Comparison of ENCODE assay signal across 9 mouse cellular contexts in the genomic region with DNA sequence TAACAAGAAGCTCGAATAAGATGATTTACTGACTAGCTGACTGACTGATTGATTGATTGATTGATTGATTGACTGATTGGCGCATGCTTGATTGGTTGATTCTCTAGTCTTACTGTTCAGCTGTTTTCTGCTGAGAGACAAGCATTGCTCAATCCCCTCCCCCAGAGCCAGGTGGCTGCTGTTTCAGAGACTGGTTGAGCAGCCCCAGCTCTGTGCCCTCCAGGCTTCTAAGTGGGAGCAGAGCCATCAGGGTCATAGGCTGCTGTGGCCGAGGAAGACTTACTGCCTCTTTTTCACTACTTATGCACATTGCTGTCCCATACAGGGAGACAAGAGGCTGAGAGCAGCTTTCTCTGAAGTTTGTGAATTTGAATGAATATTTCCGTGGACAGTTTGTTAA. TPM values are rescaled to one million over a fixed set of nuclear protein-coding genes. Genes with fewer than 3 reads are reported as not detected.
DNase-seq lines count a peak whose midpoint lies in the region; ATAC-seq and TF ChIP-seq lines count a peak whose summit lies in the region.
"Had no signal": no experiment of that assay in that cellular context is flagged by ENCODE, and none has a peak within 500 bp of the region (broad histone marks: within the 10 kb centered on the region; RNA-seq: fewer than 3 reads in every experiment).

No protein-coding gene starts in this region.

- TF ChIP-seq POLR2A in thymus, adult 2 months (IDR thresholded peaks at IDR 0.05; ENCODE audit: control insufficient read depth, extremely low read depth, insufficient read depth, low read length, poor library complexity): no peak

- no peaks in the 10 kb centered on the region for H3K36me3 ChIP-seq in thymus, adult 2 months (ENCODE audit: control insufficient read depth, insufficient read depth, low read length)
- H3K36me3 ChIP-seq in intestine, embryonic 15.5 days: no peaks in the 10 kb centered on the region
- H3K36me3 ChIP-seq: midbrain, embryonic 12.5 days had no signal

- H3K4me2 ChIP-seq in intestine, embryonic 15.5 days (replicated peaks): peak overlapping the region; percentile 94

- peak; percentile 28; the same call in 1 of the 2 replicates for ATAC-seq in intestine, embryonic 15.5 days

- 64% methylated on average over 4 of the region's 4 CpGs for WGBS in thymus, adult 2 months
- WGBS in intestine, embryonic 15.5 days: 30% methylated on average over 4 of the region's 4 CpGs

- no peaks in the 10 kb centered on the region for H3K9me3 ChIP-seq in intestine, embryonic 15.5 days
- H3K9me3 ChIP-seq: midbrain, embryonic 12.5 days had no signal

- H3K27me3 ChIP-seq in thymus, adult 2 months (ENCODE audit: control insufficient read depth, insufficient read depth, low read length): peaks cover 9% of the 10 kb centered on the region; the same call in 1 of the 2 replicates
- no peaks in the 10 kb centered on the region for H3K27me3 ChIP-seq in intestine, embryonic 15.5 days (replicated peaks)

- no peak overlapping the region for H3K4me3 ChIP-seq in thymus, adult 2 months (ENCODE audit: control insufficient read depth, insufficient read depth, low read length)
- peak overlapping the region; percentile 12; the same call in 1 of the 2 replicates for H3K4me3 ChIP-seq in intestine, embryonic 15.5 days (replicated peaks)

- no peak for TF ChIP-seq CTCF in thymus, adult 2 months (IDR thresholded peaks at IDR 0.05; ENCODE audit: borderline replicate concordance, control insufficient read depth, extremely low read depth, insufficient read depth, low read length, poor library complexity)

- peaks cover 11% of the 10 kb centered on the region for H3K4me1 ChIP-seq in thymus, adult 2 months (replicated peaks; ENCODE audit: control insufficient read depth, insufficient read depth, low read length)
- H3K4me1 ChIP-seq in intestine, embryonic 15.5 days (replicated peaks): peaks cover 15% of the 10 kb centered on the region

- peak; percentile 14 to 20 for DNase-seq in cerebellum, postnatal 14 days
- DNase-seq in cerebellum, adult 9-11 months: no peak
- peak; percentile 24 for DNase-seq in thymus, postnatal 14 days
- DNase-seq in thymus, adult 2 months: no peak
- peak; percentile 34 for DNase-seq in retina, postnatal 1 day
- DNase-seq in T-cell, adult 2 months (ENCODE audit: low spot score): no peak
- no peak for DNase-seq in thymus, postnatal 36 days

- no peak overlapping the region for H3K27ac ChIP-seq in thymus, adult 2 months (ENCODE audit: control insufficient read depth, insufficient read depth, low read length)
- H3K27ac ChIP-seq in intestine, embryonic 15.5 days: no peak overlapping the region
- H3K27ac ChIP-seq: midbrain, embryonic 12.5 days had no signal

- peak overlapping the region; percentile 15; the same call in 1 of the 2 replicates for H3K9ac ChIP-seq in intestine, embryonic 15.5 days
- H3K9ac ChIP-seq: midbrain, embryonic 12.5 days had no signal

RNA-seq across cellular contexts. Expression of a gene that starts 2.1 kb away (rescaled TPM):
- polyA plus RNA-seq in thymus, adult 2 months (2012; rRNA removed): 13.8 and 14.2 TPM in 2 replicates
- polyA plus RNA-seq in intestine, embryonic 15.5 days (2015; fragmentation: Nextera tagmentation; extraction: Ambion mirVana): 22.1 and 23.9 TPM in 2 replicates

Comparison
In these comparisons a context has a peak if more than half of its experiments do, and no peak if none do; other contexts are left out.
1. DNase-seq: peak in cerebellum, postnatal 14 days (2 of 2), thymus, postnatal 14 days (single experiment) and retina, postnatal 1 day (single experiment); none in cerebellum, adult 9-11 months (single experiment), thymus, adult 2 months (single experiment), T-cell, adult 2 months (single experiment) and thymus, postnatal 36 days (0 of 2).